Mouse (Mus musculus) mouse trophoblast stem cell (cell line): ENCODE results near the gene Eml6.

Experiments used
- in situ Hi-C, 2 experiments: fragments of 300-500 bp; cut with MseI, MboI; formaldehyde crosslinking; loops; 2 replicates in 1 of 2; 3 replicates in 1 of 2; pipeline ENCODE4 v1.15.1; 2025

Gene Eml6

DNA sequence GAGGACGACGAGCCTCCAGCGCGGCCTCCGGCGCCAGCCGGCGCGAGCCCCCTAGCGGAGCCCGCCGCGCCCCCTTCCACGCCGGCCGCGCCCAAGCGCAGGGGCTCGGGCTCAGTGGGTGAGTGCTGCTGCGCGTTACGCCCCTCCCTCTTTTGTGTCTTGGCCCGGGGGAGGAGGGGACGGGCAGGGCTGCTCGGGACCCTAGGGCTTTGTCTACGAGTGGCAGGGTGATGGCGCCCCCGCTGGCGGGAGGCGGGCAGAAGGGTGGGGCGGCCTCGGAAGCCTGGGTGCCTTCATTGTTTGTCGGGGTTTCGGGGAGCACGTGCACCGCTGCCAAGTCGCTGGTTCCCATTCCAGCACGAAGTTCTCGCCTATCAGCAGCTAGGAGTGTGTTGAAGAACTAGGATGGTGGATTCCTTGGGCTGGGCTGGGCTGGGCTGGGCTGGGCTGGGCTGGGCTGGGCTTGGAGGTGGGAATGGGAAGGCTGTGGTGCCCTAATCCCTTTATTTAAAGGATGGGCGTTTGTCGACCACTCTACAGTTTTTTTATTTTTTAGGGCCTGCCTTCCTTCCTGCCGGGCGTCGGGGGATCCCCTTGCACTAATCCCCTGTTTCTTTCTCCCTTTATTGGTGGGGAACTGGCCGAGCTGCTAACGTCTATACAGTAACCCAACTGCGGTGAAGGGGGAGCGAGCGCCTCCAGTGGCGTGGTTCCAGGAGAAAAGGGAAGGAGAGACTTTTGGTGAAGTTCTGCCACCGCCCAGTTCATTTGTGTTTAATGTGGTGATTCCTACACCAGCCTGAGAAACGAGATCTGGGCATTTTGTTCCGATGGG, 332.0 kb downstream of the Eml6 start:
- in situ Hi-C loops, result loop anchor here (10.0 to 25.0 kb wide), 2 partner anchors 119 to 131 kb away; no protein-coding TSS in a partner anchor
